In the genomic region with DNA sequence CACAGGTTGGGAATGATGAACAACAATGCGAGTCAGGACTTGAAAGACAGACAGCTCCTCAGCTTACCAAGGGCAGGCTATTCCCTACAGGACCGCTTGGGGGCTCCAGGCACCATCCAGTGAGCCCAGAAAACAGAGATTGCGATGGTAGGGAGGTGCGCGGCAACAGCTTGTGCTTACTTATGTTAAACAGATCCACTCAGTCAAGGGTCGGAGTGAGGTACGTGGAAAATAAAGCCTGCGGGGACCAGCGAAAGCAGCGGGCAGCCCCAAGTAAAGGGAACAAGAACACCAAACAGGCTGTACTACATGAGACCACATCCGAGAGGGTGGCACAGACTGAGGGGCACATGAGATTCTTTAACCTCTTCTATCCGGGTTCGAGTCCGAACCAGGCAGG, we compare ENCODE assay signal across 7 mouse cellular contexts. TPM values are rescaled to one million over a fixed set of nuclear protein-coding genes. Genes with fewer than 3 reads are reported as not detected.
DNase-seq lines count a peak whose midpoint lies in the region; ATAC-seq and TF ChIP-seq lines count a peak whose summit lies in the region.

No protein-coding gene starts in this region.

- TF ChIP-seq CTCF in intestine, postnatal 0 days (IDR thresholded peaks at IDR 0.05; ENCODE audit: low read depth) = peak; percentile 99

- H3K4me1 ChIP-seq in intestine, postnatal 0 days (replicated peaks; ENCODE audit: control insufficient read depth, insufficient read depth, low read length) = no peaks in the 10 kb centered on the region
- peaks cover 16% of the 10 kb centered on the region for H3K4me1 ChIP-seq in limb, embryonic 10.5 days
- peaks cover 12% of the 10 kb centered on the region for H3K4me1 ChIP-seq in midbrain, embryonic 13.5 days (replicated peaks)

- H3K4me3 ChIP-seq in intestine, postnatal 0 days (ENCODE audit: low read depth, low read length) = peak overlapping the region; percentile 68
- H3K4me3 ChIP-seq in limb, embryonic 10.5 days = peak overlapping the region; percentile 68
- peak overlapping the region; percentile 65 for H3K4me3 ChIP-seq in midbrain, embryonic 13.5 days (replicated peaks)

- DNase-seq in adrenal gland, adult 8-10 months = peak; percentile 82
- peak; percentile 84 for DNase-seq in embryo, embryonic 9.5 days (ENCODE audit: extremely low spot score)
- peak; percentile 50 to 81 for DNase-seq in gastrocnemius, postnatal 4 days (ENCODE audit: low spot score in 2 of 2)
- peak; percentile 86 for DNase-seq in limb, embryonic 10.5 days (ENCODE audit: low spot score)
- peak; percentile 78 for DNase-seq in spleen, adult 12 weeks (ENCODE audit: low spot score)

- H3K4me2 ChIP-seq in intestine, postnatal 0 days (replicated peaks; ENCODE audit: low read depth) = peak overlapping the region; percentile 71
- peak overlapping the region; percentile 71 for H3K4me2 ChIP-seq in midbrain, embryonic 13.5 days (replicated peaks)

- no peaks in the 10 kb centered on the region for H3K9me3 ChIP-seq in intestine, postnatal 0 days (ENCODE audit: control insufficient read depth)
- H3K9me3 ChIP-seq in limb, embryonic 10.5 days (replicated peaks) = no peaks in the 10 kb centered on the region
- H3K9me3 ChIP-seq in midbrain, embryonic 13.5 days = no peaks in the 10 kb centered on the region

- no peaks in the 10 kb centered on the region; the same call in 1 of the 2 replicates for H3K36me3 ChIP-seq in intestine, postnatal 0 days (ENCODE audit: control insufficient read depth, insufficient read depth)
- H3K36me3 ChIP-seq in limb, embryonic 10.5 days = peaks cover 15% of the 10 kb centered on the region
- peaks cover 11% of the 10 kb centered on the region for H3K36me3 ChIP-seq in midbrain, embryonic 13.5 days

- H3K27me3 ChIP-seq in intestine, postnatal 0 days (replicated peaks; ENCODE audit: control insufficient read depth, insufficient read depth, low read length) = no peaks in the 10 kb centered on the region
- no peaks in the 10 kb centered on the region for H3K27me3 ChIP-seq in limb, embryonic 10.5 days (ENCODE audit: low read depth, poor library complexity, severe bottlenecking)
- H3K27me3 ChIP-seq in midbrain, embryonic 13.5 days = peaks cover 6% of the 10 kb centered on the region; the same call in 1 of the 2 replicates

- peak; percentile 79 for ATAC-seq in intestine, postnatal 0 days
- ATAC-seq in midbrain, embryonic 13.5 days = peak; percentile 83

- H3K9ac ChIP-seq in intestine, postnatal 0 days (ENCODE audit: low read depth, low read length) = peak overlapping the region; percentile 82; the same call in 1 of the 2 replicates
- H3K9ac ChIP-seq in midbrain, embryonic 13.5 days (replicated peaks) = peak overlapping the region; percentile 97

- peak overlapping the region; percentile 95 for H3K27ac ChIP-seq in intestine, postnatal 0 days (ENCODE audit: low read depth, low read length)
- H3K27ac ChIP-seq in limb, embryonic 10.5 days = peak overlapping the region; percentile 98
- H3K27ac ChIP-seq in midbrain, embryonic 13.5 days = peak overlapping the region; percentile 98

- WGBS in intestine, postnatal 0 days = under 1% methylated on average over 14 of the region's 14 CpGs
- WGBS in limb, embryonic 10.5 days = under 1% methylated on average over 14 of the region's 14 CpGs
- WGBS in midbrain, embryonic 13.5 days = 0% methylated on average over 14 of the region's 14 CpGs

RNA-seq across cellular contexts. Expression of gene Ppdpf, which starts 0.4 kb away (rescaled TPM):
- 10 to 100 TPM; 66.8 to 74.0 (median 69.9) TPM for total RNA-seq in adrenal gland, adult 8-10 months (2022)
- 10 to 100 TPM; 67.4 to 71.2 TPM for total RNA-seq in gastrocnemius, postnatal 4 days (2021)
- polyA plus RNA-seq in intestine, postnatal 0 days (2015; fragmentation: Nextera tagmentation; extraction: Ambion mirVana) = 197 TPM in 2 replicates
- polyA plus RNA-seq in limb, embryonic 10.5 days (2016; fragmentation: Nextera tagmentation; extraction: Ambion mirVana) = 394 and 428 TPM in 2 replicates
- 470 and 482 TPM in 2 replicates for polyA plus RNA-seq in midbrain, embryonic 13.5 days (2015; fragmentation: Nextera tagmentation; extraction: Ambion mirVana)

RNA-seq across cellular contexts. Expression of gene Ptk6, which starts 16.0 kb away (rescaled TPM):
- under 1 TPM in 3 of 4 experiments, not detected in 1; 0.10 to 0.40 (median 0.13) TPM for total RNA-seq in adrenal gland, adult 8-10 months (2022)
- total RNA-seq in gastrocnemius, postnatal 4 days (2021) = under 1 TPM in 1 of 2 experiments, not detected in 1; 0.10 TPM
- 1.9 and 2.4 TPM in 2 replicates for polyA plus RNA-seq in intestine, postnatal 0 days (2015; fragmentation: Nextera tagmentation; extraction: Ambion mirVana)
- polyA plus RNA-seq in limb, embryonic 10.5 days (2016; fragmentation: Nextera tagmentation; extraction: Ambion mirVana) = not detected in 2 replicates
- polyA plus RNA-seq in midbrain, embryonic 13.5 days (2015; fragmentation: Nextera tagmentation; extraction: Ambion mirVana) = not detected in 2 replicates

RNA-seq across cellular contexts. Expression of gene Srms, which starts 26.4 kb away (rescaled TPM):
- 1 to 10 TPM in 1 of 4 experiments, under 1 TPM in 3; 0.42 to 1.0 (median 0.67) TPM for total RNA-seq in adrenal gland, adult 8-10 months (2022)
- total RNA-seq in gastrocnemius, postnatal 4 days (2021) = not detected
- 0.17 and 0.20 TPM in 2 replicates for polyA plus RNA-seq in intestine, postnatal 0 days (2015; fragmentation: Nextera tagmentation; extraction: Ambion mirVana)
- 1.6 and 2.0 TPM in 2 replicates for polyA plus RNA-seq in limb, embryonic 10.5 days (2016; fragmentation: Nextera tagmentation; extraction: Ambion mirVana)
- polyA plus RNA-seq in midbrain, embryonic 13.5 days (2015; fragmentation: Nextera tagmentation; extraction: Ambion mirVana) = 0.10 TPM in 1 of 2 replicates, not detected in the other

RNA-seq across cellular contexts. Expression of gene Eef1a2, which starts 29.8 kb away (rescaled TPM):
- total RNA-seq in adrenal gland, adult 8-10 months (2022) = 10 to 100 TPM; 65.8 to 85.9 (median 68.2) TPM
- total RNA-seq in gastrocnemius, postnatal 4 days (2021) = 100 to 1,000 TPM; 639 to 677 TPM
- 0.38 and 0.58 TPM in 2 replicates for polyA plus RNA-seq in intestine, postnatal 0 days (2015; fragmentation: Nextera tagmentation; extraction: Ambion mirVana)
- not detected in 2 replicates for polyA plus RNA-seq in limb, embryonic 10.5 days (2016; fragmentation: Nextera tagmentation; extraction: Ambion mirVana)
- polyA plus RNA-seq in midbrain, embryonic 13.5 days (2015; fragmentation: Nextera tagmentation; extraction: Ambion mirVana) = 3.5 and 3.8 TPM in 2 replicates

RNA-seq across cellular contexts. Expression of gene Fndc11, which starts 33.2 kb away (rescaled TPM):
- under 1 TPM in 3 of 4 experiments, not detected in 1; 0.49 to 0.83 (median 0.58) TPM for total RNA-seq in adrenal gland, adult 8-10 months (2022)
- not detected for total RNA-seq in gastrocnemius, postnatal 4 days (2021)
- 0.13 TPM in 1 of 2 replicates, not detected in the other for polyA plus RNA-seq in intestine, postnatal 0 days (2015; fragmentation: Nextera tagmentation; extraction: Ambion mirVana)
- 0.34 and 0.73 TPM in 2 replicates for polyA plus RNA-seq in limb, embryonic 10.5 days (2016; fragmentation: Nextera tagmentation; extraction: Ambion mirVana)
- polyA plus RNA-seq in midbrain, embryonic 13.5 days (2015; fragmentation: Nextera tagmentation; extraction: Ambion mirVana) = 0.13 TPM in 1 of 2 replicates, not detected in the other

Comparison
In these comparisons a context has a peak if more than half of its experiments do, and no peak if none do; other contexts are left out.
1. Peak in every context shown above with its lines: DNase-seq, ATAC-seq, H3K4me3 ChIP-seq and H3K27ac ChIP-seq.